ENCODE assay signal across 7 mouse cellular contexts in the genomic region with DNA sequence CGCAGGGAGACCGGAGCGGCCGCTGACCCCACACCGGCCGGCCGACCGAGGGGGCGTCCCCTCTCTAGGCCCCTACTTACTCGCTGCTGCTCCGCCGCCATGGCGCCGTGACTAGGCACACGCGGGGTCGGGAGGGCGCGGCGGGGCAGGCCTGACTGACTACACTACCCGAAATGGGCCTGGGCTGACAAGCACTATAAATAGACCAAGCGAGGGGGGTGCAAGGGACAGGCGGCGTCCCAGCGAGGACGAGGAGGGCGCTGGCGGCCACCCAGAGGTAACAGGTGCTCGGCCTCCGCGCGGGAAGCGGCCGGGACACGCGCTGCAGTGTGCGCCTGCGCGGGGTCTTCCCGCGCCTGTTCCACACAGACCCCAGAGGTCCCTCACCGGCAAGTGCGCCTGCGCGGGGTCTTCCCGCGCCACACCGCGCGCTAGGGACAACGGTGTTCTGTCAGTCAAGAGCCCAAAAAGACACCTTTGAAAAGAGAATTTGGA. TPM values are rescaled to one million over a fixed set of nuclear protein-coding genes. Genes with fewer than 3 reads are reported as not detected.
A peak's percentile ranks its signal among the peaks of the same experiment; 100 is the strongest.
DNase-seq lines count a peak whose midpoint lies in the region; ATAC-seq lines count a peak whose summit lies in the region.

No protein-coding gene starts in this region.

- H3K36me3 ChIP-seq in midbrain, embryonic 11.5 days (ENCODE audit: control insufficient read depth, insufficient read depth, low read length) = no peaks in the 10 kb centered on the region

- ATAC-seq in midbrain, embryonic 11.5 days (ENCODE audit: low FRiP score) = peak; percentile 98

- intact Hi-C loops in gastrocnemius, postnatal 14 days (cut with DNase I; ENCODE audit: low total_unique reads) = no loop called here
- intact Hi-C loops in left cerebral cortex, postnatal 36 days (cut with DNase I) = loop anchor here (5.0 kb wide), 1 partner anchor 95 kb away; a partner anchor contains a TSS

- H3K27me3 ChIP-seq in midbrain, embryonic 11.5 days (ENCODE audit: control insufficient read depth, insufficient read depth, low read length) = no peaks in the 10 kb centered on the region

- H3K9ac ChIP-seq in midbrain, embryonic 11.5 days (ENCODE audit: low read length) = peak overlapping the region; percentile 87

- peak overlapping the region; percentile 95 for H3K4me2 ChIP-seq in midbrain, embryonic 11.5 days

- H3K27ac ChIP-seq in midbrain, embryonic 11.5 days (ENCODE audit: low read depth, low read length) = no peak overlapping the region

- peaks cover 3% of the 10 kb centered on the region for H3K4me1 ChIP-seq in midbrain, embryonic 11.5 days (ENCODE audit: control insufficient read depth, insufficient read depth, low read length)

- DNase-seq in adrenal gland, postnatal 4 days (ENCODE audit: low spot score in 2 of 2) = peak; percentile 9 to 21
- DNase-seq in embryo, embryonic 10.5 days (ENCODE audit: low spot score) = peak; percentile 91
- peak; percentile 84 for DNase-seq in gastrocnemius, postnatal 14 days
- DNase-seq in hindlimb bud, embryonic 11.5 days (ENCODE audit: extremely low spot score, low read depth, low spot score) = peak; percentile 56
- peak; percentile 55 to 68 for DNase-seq in left cerebral cortex, postnatal 36 days (ENCODE audit: low spot score in 2 of 2)
- DNase-seq in midbrain, embryonic 11.5 days (ENCODE audit: low spot score, missing footprints) = peak; percentile 98
- DNase-seq in spleen, adult 18-20 months = peak; percentile 11 to 38

- peak overlapping the region; percentile 50 for H3K4me3 ChIP-seq in midbrain, embryonic 11.5 days (ENCODE audit: low read depth, low read length)

- H3K9me3 ChIP-seq in midbrain, embryonic 11.5 days (ENCODE audit: control insufficient read depth, low read length) = no peaks in the 10 kb centered on the region

- WGBS in midbrain, embryonic 11.5 days = under 1% methylated on average over 51 of the region's 51 CpGs

RNA-seq across cellular contexts. Expression of a gene that starts 10.4 kb away (rescaled TPM):
- 1 to 10 TPM in 1 of 2 experiments, under 1 TPM in 1; 0.45 to 1.3 TPM for total RNA-seq in adrenal gland, postnatal 4 days (2021)
- total RNA-seq in gastrocnemius, postnatal 14 days (2021) = 10 to 100 TPM; 42.3 to 44.3 TPM
- under 1 TPM; 0.42 to 0.66 TPM for total RNA-seq in left cerebral cortex, postnatal 36 days (2021)
- polyA plus RNA-seq in midbrain, embryonic 11.5 days (2014; fragmentation: Nextera tagmentation; extraction: Ambion mirVana) = not detected in 2 replicates

Comparison
In these comparisons a context has a peak if more than half of its experiments do, and no peak if none do; other contexts are left out.
1. DNase-seq: peak in every context shown above with its lines; median percentile 98 in midbrain, embryonic 11.5 days; 91 in embryo, embryonic 10.5 days; 84 in gastrocnemius, postnatal 14 days; 62 in left cerebral cortex, postnatal 36 days; 56 in hindlimb bud, embryonic 11.5 days; 24 in spleen, adult 18-20 months; 15 in adrenal gland, postnatal 4 days.
2. RNA of a gene that starts 10.4 kb away (total RNA-seq): 42.3 to 44.3 TPM in gastrocnemius, postnatal 14 days; 0.45 to 1.3 TPM in adrenal gland, postnatal 4 days and 0.42 to 0.66 TPM in left cerebral cortex, postnatal 36 days; every median in the first group is over 10 times any median in the second.